Comparison of ENCODE assay signal across 31 mouse cellular contexts in the genomic region with DNA sequence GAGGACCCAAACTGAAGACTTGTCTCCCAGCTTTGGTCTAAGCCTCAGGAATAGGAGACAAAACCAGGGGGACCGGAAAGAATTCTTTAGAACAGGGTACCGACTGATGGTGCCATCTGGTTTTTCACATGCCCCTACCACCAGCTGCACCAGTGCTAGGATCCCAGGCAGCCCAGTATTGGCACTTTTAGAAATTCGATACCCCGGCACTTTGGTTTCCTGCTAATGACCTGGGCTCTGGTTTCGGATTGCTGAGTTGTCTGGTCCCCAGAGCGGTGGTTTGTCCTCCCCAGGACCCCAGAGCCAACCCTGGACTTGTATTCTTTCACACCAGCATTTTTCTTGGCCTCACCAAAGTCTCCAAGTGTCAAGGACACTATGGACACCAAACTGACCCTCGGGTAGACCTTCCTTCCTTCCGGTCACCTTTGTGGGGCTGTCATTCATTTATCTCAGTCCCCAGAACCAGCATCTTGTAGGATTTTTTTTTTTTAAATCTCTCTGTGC. TPM values are rescaled to one million over a fixed set of nuclear protein-coding genes. Genes with fewer than 3 reads are reported as not detected.
DNase-seq lines count a peak whose midpoint lies in the region; ATAC-seq lines count a peak whose summit lies in the region.
"Had no signal": no experiment of that assay in that cellular context is flagged by ENCODE, and none has a peak within 500 bp of the region (broad histone marks: within the 10 kb centered on the region; RNA-seq: fewer than 3 reads in every experiment).

No protein-coding gene starts in this region.

- 31% methylated on average over 8 of the region's 8 CpGs for WGBS in kidney, embryonic 15.5 days
- WGBS in kidney, embryonic 14.5 days = 17% methylated on average over 8 of the region's 8 CpGs
- 19% methylated on average over 8 of the region's 8 CpGs for WGBS in embryonic facial prominence, embryonic 13.5 days
- 12% methylated on average over 8 of the region's 8 CpGs for WGBS in forebrain, embryonic 16.5 days

- H3K27ac ChIP-seq in kidney, embryonic 15.5 days = no peak overlapping the region
- no peak overlapping the region for H3K27ac ChIP-seq in kidney, embryonic 14.5 days (ENCODE audit: low read depth, low read length)
- H3K27ac ChIP-seq in embryonic facial prominence, embryonic 13.5 days = no peak overlapping the region
- H3K27ac ChIP-seq in forebrain, embryonic 16.5 days (ENCODE audit: low read length) = no peak overlapping the region
- H3K27ac ChIP-seq: embryonic facial prominence, embryonic 15.5 days; forebrain, embryonic 12.5 days; hindbrain, embryonic 15.5 days; kidney, postnatal 0 days; limb, embryonic 13.5 days; lung, embryonic 15.5 days; midbrain, embryonic 10.5 days; neural tube, embryonic 13.5 days; stomach, postnatal 0 days had no signal

- H3K4me1 ChIP-seq in kidney, embryonic 15.5 days = peaks cover 33% of the 10 kb centered on the region
- peaks cover 10% of the 10 kb centered on the region for H3K4me1 ChIP-seq in kidney, embryonic 14.5 days (ENCODE audit: control insufficient read depth, insufficient read depth, low read length)
- H3K4me1 ChIP-seq in embryonic facial prominence, embryonic 13.5 days = peaks cover 49% of the 10 kb centered on the region
- 0 out of 2 replicates have a peak, but pooled peaks cover 3% of the 10 kb centered on the region for H3K4me1 ChIP-seq in forebrain, embryonic 16.5 days (replicated peaks; ENCODE audit: control insufficient read depth, insufficient read depth, low read length)
- H3K4me1 ChIP-seq: neural tube, embryonic 13.5 days had no signal

- peak overlapping the region; percentile 28 for H3K4me2 ChIP-seq in kidney, embryonic 15.5 days
- no peak overlapping the region; the same call in 1 of the 2 replicates for H3K4me2 ChIP-seq in kidney, embryonic 14.5 days (replicated peaks; ENCODE audit: low read depth, low read length)
- peak overlapping the region; percentile 70 for H3K4me2 ChIP-seq in embryonic facial prominence, embryonic 13.5 days
- H3K4me2 ChIP-seq in forebrain, embryonic 16.5 days (ENCODE audit: low read length) = no peak overlapping the region
- H3K4me2 ChIP-seq: embryonic facial prominence, embryonic 15.5 days; forebrain, embryonic 12.5 days; heart, embryonic 11.5 days; hindbrain, embryonic 15.5 days; limb, embryonic 13.5 days; liver, embryonic 11.5 days; lung, embryonic 15.5 days; neural tube, embryonic 13.5 days had no signal

- H3K4me3 ChIP-seq in kidney, embryonic 15.5 days (replicated peaks) = no peak overlapping the region
- H3K4me3 ChIP-seq in kidney, embryonic 14.5 days (ENCODE audit: low read length) = no peak overlapping the region
- no peak overlapping the region for H3K4me3 ChIP-seq in embryonic facial prominence, embryonic 13.5 days
- no peak overlapping the region for H3K4me3 ChIP-seq in forebrain, embryonic 16.5 days (replicated peaks; ENCODE audit: low read length)
- H3K4me3 ChIP-seq: embryonic facial prominence, embryonic 15.5 days; forebrain, embryonic 12.5 days; hindbrain, embryonic 15.5 days; limb, embryonic 13.5 days; lung, embryonic 15.5 days; midbrain, embryonic 10.5 days; neural tube, embryonic 13.5 days had no signal

- no peaks in the 10 kb centered on the region for H3K36me3 ChIP-seq in kidney, embryonic 15.5 days
- no peaks in the 10 kb centered on the region for H3K36me3 ChIP-seq in kidney, embryonic 14.5 days (ENCODE audit: control insufficient read depth, insufficient read depth, low read length)
- H3K36me3 ChIP-seq in embryonic facial prominence, embryonic 13.5 days = no peaks in the 10 kb centered on the region
- no peaks in the 10 kb centered on the region for H3K36me3 ChIP-seq in forebrain, embryonic 16.5 days (ENCODE audit: control insufficient read depth, insufficient read depth)
- H3K36me3 ChIP-seq: embryonic facial prominence, embryonic 15.5 days; forebrain, embryonic 12.5 days; G1E; hindbrain, embryonic 15.5 days; limb, embryonic 13.5 days; lung, embryonic 15.5 days; midbrain, embryonic 10.5 days; neural tube, embryonic 13.5 days had no signal

- H3K9me3 ChIP-seq in kidney, embryonic 15.5 days (replicated peaks) = no peaks in the 10 kb centered on the region
- no peaks in the 10 kb centered on the region for H3K9me3 ChIP-seq in kidney, embryonic 14.5 days (ENCODE audit: control insufficient read depth, low read length)
- no peaks in the 10 kb centered on the region for H3K9me3 ChIP-seq in embryonic facial prominence, embryonic 13.5 days
- no peaks in the 10 kb centered on the region for H3K9me3 ChIP-seq in forebrain, embryonic 16.5 days (ENCODE audit: control insufficient read depth, low read length)
- H3K9me3 ChIP-seq: embryonic facial prominence, embryonic 15.5 days; forebrain, embryonic 12.5 days; hindbrain, embryonic 15.5 days; limb, embryonic 13.5 days; lung, embryonic 15.5 days; midbrain, embryonic 10.5 days; neural tube, embryonic 13.5 days had no signal

- H3K27me3 ChIP-seq in kidney, embryonic 15.5 days = peaks cover 89% of the 10 kb centered on the region
- peaks cover 63% of the 10 kb centered on the region for H3K27me3 ChIP-seq in kidney, embryonic 14.5 days (ENCODE audit: control insufficient read depth, insufficient read depth, low read length)
- peaks cover 58% of the 10 kb centered on the region for H3K27me3 ChIP-seq in embryonic facial prominence, embryonic 13.5 days
- H3K27me3 ChIP-seq in forebrain, embryonic 16.5 days (replicated peaks; ENCODE audit: control insufficient read depth, insufficient read depth, low read length) = peaks cover 79% of the 10 kb centered on the region

- no peak overlapping the region for H3K9ac ChIP-seq in kidney, embryonic 15.5 days
- H3K9ac ChIP-seq in kidney, embryonic 14.5 days (ENCODE audit: low read depth, low read length) = no peak overlapping the region
- H3K9ac ChIP-seq in embryonic facial prominence, embryonic 13.5 days = no peak overlapping the region
- no peak overlapping the region for H3K9ac ChIP-seq in forebrain, embryonic 16.5 days (replicated peaks; ENCODE audit: low read depth, low read length)
- H3K9ac ChIP-seq: embryonic facial prominence, embryonic 15.5 days; forebrain, embryonic 12.5 days; hindbrain, embryonic 15.5 days; limb, embryonic 13.5 days; lung, embryonic 15.5 days; neural tube, embryonic 13.5 days had no signal

- ATAC-seq in kidney, embryonic 15.5 days (replicated peaks; ENCODE audit: low FRiP score) = no peak
- ATAC-seq in kidney, embryonic 14.5 days (ENCODE audit: low FRiP score, low TSS enrichment) = no peak
- ATAC-seq in embryonic facial prominence, embryonic 13.5 days (ENCODE audit: insufficient number of reproducible peaks, insufficient read depth, low FRiP score, low TSS enrichment, low read depth) = no peak
- ATAC-seq in forebrain, embryonic 16.5 days = no peak
- ATAC-seq: inflammation-experienced regulatory T-cells, adult 6 months had no signal

- DNase-seq in adrenal gland, adult 2 months = peak; percentile 10
- DNase-seq in adrenal gland, postnatal 10 days = no peak
- DNase-seq in layer of hippocampus, adult 8-10 months (ENCODE audit: low spot score in 2 of 2) = no peak
- DNase-seq: cerebellum, adult 8-10 months; cerebellum, postnatal 36 days; gastrocnemius, postnatal 36 days; heart, adult 18-20 months; heart, postnatal 4 days; kidney, adult 11 months; layer of hippocampus, adult 9-11 months; right cerebral cortex, postnatal 4 days; thymus, adult 18-20 months; thymus, postnatal 25 days had no signal

RNA-seq across cellular contexts. Expression of a gene that starts 18.5 kb away (rescaled TPM):
- total RNA-seq in adrenal gland, adult 2 months (2021) = 100 to 1,000 TPM; 285 to 315 TPM
- polyA plus RNA-seq in adrenal gland, adult 2 months (2012; rRNA removed) = 854 and 965 TPM in 2 replicates
- total RNA-seq in adrenal gland, postnatal 10 days (2021) = 100 to 1,000 TPM; 136 to 142 TPM
- 51.1 and 54.4 TPM in 2 replicates for polyA plus RNA-seq in kidney, embryonic 15.5 days (2015; fragmentation: Nextera tagmentation; extraction: Ambion mirVana)
- polyA plus RNA-seq in kidney, embryonic 14.5 days (2014; fragmentation: Nextera tagmentation; extraction: Ambion mirVana) = 31.7 and 53.3 TPM in 2 replicates
- polyA plus RNA-seq in embryonic facial prominence, embryonic 13.5 days (2015; fragmentation: Nextera tagmentation; extraction: Ambion mirVana) = 63.4 and 67.0 TPM in 2 replicates
- 2.1 and 3.0 TPM in 2 replicates for polyA plus RNA-seq in forebrain, embryonic 16.5 days (2015; fragmentation: Nextera tagmentation; extraction: Ambion mirVana)
- total RNA-seq in layer of hippocampus, adult 8-10 months (2022) = 1 to 10 TPM; 2.2 to 3.4 (median 2.6) TPM
- total RNA-seq: megakaryocyte progenitor cell, adult 5-6 weeks had no signal
- polyA plus RNA-seq: G1E had no signal

Comparison
In these comparisons a context has a peak if more than half of its experiments do, and no peak if none do; other contexts are left out.
1. H3K4me2 ChIP-seq: peak in kidney, embryonic 15.5 days (single experiment) and embryonic facial prominence, embryonic 13.5 days (single experiment); none in kidney, embryonic 14.5 days (single experiment) and forebrain, embryonic 16.5 days (single experiment).